Mouse (Mus musculus) urinary bladder, postnatal 10 days (tissue): Measurements from ENCODE around the gene Setd7.
"Not testable (repeated sequence)": the region's sequence is repeated elsewhere in the genome, so short reads cannot be mapped to it uniquely, and the experiment has no call there.

ENCODE experiments used
- DNase-seq: peaks from one replicate; pipeline ENCODE4 v3.0.0; 2022; ENCODE audit warnings: low spot score

Gene Setd7

DNA sequence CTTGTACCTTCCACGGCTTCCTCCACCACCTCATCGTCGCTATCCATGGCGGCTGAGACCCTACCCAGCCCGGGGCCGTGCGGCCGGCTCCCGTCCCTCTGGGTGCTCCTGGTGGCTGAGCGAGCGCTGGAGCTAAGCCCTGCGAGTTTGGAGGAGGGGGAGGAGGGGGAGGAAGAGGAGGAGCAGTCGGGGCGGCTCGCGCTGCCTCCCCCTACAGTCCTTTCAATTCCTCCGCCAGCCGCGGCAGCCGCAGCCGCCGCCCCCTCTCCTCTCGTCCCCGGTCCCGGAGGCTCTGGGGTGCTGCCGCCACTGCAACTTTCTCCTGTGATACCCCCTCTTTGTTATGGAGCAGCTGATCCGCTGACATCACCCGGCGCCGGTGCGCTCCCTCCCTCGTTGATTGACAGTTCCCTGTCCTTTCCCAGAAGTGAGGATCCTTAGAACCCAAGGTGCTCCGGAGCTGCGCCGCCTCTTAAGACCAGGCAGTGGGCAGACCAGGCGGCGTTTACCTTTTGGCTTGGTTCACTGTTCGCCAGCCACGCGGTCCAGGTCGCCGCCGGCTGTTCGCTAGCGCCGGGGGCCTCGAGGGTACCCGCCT lies at the start of gene Setd7:
TSS of gene Setd7 (minus strand) at position 369 of the 598 bp plus-strand sequence.
- peak; percentile 46 for DNase-seq

DNA sequence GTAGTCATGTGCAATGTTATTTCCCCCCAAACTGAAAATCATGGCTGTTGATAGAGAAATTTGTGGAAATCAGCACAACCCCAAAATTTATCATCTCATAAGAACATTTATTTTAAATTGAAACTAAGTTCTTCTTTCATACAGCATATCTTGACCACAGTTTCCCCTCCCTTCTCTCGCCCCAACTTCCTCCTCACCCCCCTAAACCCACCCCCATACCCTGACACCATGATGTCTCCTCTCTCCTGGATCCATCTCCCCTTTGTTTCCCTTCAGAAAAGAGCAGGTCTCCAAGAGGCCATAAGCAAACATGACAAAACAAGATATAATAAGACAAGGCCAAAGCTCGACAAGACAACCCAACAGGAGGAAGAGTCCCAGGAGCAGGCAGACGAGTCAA lies 43.8 kb upstream of the Setd7 start:
- DNase-seq = no peak

DNA sequence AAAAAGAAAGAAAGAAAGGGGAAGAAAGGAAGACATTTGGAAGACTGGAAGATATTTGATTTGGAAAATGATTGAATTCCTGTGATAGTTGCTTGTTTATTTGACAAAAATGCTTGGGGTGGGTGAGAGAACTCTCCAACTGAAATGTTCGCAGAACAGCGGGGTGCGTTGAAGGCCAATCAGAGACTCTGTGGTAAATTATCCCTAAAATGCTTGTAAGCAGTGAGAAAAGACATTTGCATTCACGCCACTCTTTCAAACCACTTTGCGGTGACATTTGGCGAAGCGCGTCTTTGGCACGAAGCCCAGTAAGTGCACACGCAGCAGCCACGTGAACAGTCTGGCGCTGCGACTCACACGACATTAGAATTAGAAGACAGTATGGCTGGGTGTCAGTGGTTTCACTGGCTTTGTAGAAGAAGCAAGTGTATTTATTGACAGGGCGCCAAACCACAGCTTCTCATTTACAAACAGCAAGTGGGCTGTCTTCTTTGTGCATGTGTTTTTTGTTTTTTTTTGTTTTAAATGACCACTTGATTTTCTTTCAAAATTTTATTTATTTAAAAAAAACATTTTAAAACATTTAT lies 43.1 kb upstream of the Setd7 start:
- no peak for DNase-seq

DNA sequence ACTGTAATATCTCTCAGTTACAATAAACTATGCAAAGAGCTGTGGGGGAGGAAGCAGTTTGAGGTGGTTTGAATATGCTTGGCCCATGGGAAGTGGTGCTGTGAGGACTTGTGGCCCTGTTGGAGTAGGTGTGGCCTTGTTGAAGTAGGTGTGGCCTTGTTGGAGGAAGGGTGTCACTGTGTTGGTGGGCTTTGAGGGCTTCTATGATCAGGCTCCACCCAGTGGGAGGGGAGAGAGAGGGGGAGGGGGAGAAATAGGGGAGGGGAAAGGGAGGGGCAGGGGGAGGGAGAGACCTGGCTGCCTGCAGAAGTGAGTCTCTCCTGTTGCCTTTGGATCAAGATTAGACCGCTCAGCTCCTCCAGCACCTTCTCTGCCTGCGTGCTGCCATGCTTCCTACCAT lies 40.8 kb upstream of the Setd7 start:
- no peak for DNase-seq

DNA sequence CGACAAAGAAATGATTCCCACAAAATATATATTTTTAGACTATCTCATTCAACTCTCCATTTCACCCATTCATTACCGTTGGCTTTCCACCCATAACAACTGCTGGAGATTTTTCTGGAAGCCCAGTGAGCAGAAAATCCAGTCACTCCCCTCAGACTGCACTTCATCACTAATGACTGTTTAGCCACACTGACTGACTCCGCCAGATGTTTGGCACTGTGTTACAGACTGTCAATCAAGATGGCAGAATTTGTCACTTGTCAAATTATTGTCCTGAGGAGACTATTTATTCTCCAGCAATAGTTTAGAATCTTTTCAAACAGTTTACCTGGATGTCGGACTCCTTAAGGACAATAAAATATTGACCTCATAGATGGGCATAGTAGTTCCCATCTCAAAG lies 40.0 kb upstream of the Setd7 start:
- DNase-seq = no peak

DNA sequence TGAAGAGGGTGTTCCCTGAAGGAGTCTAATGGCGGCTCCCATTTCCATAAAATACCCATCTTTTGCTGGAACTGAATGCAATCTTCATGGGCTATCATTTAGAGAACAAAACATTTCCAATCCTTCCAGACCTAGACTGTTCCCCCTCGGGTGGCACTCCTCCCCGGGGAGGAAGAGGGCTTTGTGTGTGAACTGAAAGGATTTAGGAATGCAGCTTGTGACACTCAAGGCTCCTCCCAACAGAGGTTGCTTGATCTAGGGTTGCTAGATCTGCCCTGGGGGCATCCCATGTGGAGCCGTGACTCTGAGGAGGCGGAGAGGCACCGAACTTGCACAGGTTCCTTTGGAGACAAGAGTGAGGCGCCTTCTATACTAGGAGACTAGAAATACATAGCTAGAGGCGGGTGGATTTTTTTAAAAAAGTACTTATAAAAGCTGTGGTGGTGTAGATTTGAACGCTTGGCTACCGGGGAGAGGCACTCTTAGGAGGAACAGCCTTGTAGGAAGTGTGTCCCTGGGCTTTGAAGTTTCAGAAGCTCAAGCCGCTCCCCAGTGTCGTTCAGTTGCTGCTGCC lies 38.5 kb upstream of the Setd7 start:
- no peak for DNase-seq

DNA sequence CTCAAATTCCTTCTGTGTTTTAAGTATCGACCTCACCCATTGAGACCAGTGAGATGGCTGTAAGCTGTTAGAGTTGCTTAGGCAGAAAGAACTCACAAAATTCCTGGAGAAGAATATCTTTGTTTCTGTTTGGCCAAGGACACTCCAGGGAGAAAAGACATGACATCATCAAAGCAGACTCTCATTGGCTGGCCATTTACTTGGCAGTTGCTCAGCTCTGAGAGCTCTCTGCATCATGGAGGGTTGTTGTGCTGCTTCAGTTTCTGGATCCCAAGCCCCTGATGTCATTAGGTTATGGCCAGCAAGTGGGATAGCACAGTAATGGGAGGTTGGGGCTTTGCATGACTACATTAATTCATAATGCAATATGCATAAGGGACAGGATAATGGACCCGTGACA lies 35.9 kb upstream of the Setd7 start:
- DNase-seq = no peak

DNA sequence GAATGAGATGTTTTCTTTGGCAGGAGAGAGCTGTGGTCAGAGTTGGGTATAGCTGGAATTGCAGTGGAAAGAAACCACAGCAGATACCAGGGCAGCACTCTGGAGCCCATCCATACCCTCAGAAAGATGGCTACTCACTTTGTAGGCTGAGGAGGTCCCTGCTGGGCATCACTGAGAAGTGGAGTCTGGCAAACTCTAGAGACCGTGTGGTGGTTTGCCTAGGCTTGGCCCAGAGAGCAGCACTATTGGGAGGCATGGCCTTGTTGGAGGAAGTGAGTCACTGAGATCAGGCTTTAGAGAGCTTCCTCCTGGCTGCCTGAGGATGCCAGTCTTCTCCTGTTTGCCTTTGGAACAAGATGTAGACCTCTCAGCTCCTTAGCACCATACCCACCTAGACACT lies 32.8 kb upstream of the Setd7 start:
- no peak for DNase-seq

DNA sequence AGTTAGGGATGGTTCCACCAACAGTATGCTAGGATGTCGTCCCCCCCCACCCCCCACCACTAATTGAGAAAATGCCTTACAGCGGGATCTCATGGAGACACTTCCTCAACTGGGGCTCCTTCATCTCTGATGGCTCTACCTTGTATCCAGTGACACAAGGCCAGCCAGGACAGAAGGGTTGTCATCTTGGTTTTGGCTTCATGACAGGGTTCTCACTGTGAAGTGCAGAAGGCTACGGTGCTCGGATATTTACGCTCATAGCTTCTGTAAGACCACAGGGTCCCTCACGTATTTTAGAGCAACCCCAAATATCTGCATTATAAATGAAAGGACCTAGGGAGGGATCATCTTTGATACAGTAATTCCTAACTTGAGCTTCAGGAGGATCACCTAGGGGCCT lies 30.9 kb upstream of the Setd7 start:
- DNase-seq = no peak

DNA sequence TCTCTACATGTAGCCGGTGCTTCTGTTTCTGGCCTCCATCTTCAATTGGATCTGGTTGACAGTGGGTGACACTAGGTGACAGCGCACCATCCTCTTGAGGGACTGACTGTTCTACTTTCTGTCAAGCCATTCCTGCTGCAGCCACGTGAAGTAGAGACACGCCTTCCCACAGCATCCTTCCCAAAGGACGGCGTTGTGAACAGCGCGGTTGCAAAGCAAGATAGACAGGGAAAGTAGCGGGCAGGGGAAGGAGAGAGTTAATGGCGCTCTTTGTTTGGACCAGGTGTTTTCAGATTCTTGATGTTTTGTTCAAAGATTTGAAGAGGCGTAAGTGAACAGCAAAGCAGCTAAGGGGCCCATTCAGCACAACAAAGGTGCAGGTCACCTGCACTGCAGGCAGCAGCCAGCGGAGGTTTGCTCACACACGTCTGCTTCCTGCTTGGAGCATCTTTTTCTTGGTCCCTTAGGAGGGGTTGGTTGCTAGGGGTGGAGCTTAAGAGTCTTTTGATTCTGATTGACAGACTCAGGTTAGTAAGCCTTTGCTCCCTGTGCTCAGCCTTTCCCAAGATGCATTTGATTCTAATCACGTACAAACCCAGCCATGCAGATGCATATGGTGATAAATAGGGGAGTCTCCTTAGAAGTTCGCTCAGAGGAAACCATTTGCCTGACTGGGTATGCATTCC lies 29.7 kb upstream of the Setd7 start:
- no peak for DNase-seq

DNA sequence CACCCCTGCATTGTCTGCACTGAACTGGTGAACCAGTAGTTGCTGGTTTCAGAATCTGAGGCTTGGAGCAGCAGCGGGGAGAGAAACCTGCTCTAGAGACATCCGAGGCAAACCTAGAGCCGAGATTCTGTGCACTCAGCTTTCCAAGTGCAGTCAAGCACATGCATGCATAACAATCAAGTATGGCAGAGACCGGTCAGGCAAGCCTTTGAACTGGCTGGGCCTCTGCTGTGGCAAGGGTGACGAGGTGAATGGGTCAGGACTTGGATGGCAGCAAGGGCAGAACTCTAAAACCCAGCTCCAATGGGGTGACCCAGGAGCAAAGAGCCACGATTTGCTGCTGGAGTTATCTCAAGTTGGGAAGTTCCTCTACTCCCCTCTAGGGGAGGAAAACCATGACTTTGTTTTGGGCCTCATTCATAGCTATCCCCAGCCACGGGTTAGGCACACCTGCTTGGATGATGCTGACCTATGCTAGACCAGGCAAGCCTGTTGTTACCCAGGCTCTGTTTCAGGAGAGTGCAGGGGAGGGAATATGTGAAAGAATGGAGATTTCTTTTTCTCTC lies 27.1 kb upstream of the Setd7 start:
- DNase-seq = no peak

DNA sequence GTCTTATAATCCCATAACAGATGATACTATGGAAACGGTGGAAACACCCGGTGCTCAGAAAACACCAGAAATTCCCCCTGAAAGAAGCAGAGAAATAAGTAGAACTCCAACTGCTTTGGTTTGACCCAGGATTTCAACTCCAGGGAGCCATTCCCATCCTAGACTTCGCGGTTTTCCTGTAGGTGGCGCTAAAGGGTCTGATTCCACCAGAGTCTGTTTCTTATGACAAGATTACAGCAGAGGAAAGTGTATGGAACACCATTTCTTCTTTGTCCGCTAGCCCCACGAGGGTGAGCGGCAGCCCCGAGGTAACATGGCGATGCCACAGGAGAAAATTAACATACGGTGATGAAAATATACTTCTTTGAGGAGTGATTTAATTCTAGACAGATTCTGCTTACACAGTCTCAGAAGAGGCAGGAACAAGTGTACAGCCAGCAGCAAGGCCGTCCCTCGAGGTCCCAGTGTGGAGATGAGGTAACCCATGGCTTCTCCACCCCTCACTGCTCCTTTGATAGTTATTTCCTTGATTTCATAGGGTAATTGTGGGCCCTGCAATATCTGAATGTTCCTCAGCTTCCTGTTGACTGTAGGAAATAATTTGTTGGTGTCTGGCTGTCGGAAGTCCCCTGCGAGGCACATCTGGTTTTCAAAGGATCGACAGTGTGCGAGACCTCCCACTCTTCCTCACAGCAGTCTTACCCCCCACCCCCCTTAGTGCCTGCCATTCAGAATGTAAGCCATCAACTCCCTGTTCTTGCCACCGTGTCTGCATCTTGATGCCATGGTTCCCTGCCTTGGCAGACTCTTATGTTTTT lies 23.1 kb upstream of the Setd7 start:
- DNase-seq = peak; percentile 50

DNA sequence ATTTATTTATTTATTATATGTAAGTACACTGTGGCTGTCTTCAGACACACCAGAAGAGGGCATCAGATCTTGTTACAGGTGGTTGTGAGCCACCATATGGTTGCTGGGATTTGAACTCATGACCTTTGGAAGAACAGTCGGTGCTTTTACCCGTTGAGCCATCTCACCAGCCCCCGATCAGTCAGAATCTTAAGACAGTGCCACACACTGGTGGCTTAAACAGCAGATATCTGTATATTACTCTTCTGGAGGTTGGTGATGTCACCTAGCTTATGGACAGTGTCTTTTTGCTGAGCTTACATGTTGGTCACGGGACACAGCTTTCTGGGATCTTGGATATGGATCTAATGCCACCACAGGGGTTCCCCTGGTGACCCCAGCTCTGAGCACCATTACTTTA lies 18.6 kb upstream of the Setd7 start:
- not testable (repeated sequence) for DNase-seq

DNA sequence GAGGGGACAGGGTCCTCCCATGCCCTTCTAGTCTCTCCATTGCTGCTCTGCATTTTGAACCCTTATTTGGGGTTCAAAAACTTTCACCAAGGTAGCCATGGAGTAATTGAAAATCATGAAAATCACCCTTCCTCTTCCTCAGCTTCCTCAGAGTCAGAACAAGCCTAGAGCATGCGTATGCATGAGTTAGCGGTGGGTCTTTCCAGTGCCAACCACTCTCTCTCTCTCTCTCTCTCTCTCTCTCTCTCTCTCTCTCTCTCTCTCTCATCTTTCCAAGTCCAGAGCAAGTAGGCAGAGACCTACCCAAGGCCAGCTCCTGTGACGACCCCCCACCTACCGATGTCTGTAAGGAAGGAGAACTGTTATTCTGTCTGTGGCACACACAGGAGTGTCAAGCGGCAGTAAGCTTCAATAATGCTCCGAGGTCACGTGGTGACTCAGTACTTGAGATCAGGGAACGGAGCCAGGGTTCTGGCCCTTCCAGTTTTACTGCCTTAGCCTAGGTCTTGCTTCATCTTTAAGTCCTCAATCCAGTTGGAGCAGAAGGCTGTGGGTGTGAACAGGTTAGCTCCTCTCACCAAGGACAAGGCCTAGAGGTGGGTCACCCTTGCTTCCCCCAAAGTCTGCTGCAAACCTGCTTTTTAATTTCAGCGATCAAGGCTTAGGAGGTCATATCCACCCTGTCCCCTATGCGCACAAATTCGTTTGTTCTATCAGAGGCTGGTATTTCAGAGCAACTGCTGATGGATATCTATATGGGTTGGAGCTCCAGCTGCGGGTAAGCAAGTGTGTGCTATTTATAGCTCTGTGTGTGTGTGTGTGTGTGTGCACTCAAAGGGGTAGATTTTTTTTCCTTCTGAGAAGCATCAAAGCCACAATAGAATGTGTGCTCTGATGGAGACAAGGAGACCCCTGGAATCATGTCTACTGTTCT lies 17.4 kb upstream of the Setd7 start:
- no peak for DNase-seq

DNA sequence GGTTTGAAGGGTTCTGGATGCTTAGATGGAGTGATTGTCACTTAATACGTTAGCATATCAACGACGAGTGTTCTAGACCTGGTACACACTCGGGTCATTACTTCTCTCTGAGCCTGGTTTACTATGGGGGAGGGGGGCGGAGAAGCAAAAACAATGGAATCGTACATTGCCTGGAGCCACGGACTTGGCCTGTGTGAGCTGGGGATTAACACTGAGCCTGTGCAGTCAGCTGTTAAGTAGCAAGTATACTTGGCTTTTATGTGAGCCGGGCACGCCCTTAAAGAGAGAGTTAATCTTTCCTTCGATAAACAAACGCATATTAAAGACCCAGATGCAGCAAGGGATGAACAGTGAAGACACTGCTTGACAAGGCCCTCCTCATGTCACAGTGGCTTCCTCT lies 16.7 kb upstream of the Setd7 start:
- no peak for DNase-seq

DNA sequence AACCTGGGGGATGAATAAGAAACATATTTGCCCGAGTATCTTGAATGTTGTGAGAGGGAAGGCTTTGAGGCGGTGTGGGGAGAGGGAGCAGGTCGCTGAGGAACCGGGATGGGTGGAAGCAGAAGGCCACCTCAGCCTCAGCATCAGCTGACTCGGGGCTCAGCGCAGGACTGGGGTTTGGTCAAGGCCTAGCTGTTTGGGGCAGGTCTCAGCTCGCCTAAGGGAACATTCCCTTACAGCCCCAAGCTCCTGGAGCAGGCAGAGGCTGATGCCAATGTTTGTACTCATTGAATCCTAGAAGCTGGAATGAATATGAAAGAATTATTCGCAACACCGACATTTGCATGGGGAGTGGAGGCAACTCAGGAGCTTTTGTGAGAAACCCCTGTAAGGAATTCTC lies 13.2 kb upstream of the Setd7 start:
- DNase-seq = no peak

DNA sequence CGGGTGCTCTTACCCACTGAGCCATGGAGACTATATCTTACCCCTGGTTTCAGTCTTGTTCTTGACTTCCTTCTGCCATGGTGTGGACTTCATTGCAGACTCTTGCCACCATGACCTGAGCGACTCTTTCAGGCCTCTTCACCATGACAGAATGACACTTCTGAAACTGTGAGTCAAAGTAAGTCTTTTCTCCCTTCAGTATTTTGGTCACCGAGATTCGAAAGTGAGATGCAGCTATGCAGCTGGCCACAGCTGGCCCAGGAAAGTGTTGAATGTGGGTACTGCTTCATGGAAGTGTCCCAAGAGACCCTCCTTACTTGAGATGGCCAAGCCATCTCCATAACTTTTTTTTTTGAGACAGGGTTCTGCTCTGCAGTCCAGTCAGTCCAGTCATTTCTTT lies 9.5 kb upstream of the Setd7 start:
- no peak for DNase-seq

DNA sequence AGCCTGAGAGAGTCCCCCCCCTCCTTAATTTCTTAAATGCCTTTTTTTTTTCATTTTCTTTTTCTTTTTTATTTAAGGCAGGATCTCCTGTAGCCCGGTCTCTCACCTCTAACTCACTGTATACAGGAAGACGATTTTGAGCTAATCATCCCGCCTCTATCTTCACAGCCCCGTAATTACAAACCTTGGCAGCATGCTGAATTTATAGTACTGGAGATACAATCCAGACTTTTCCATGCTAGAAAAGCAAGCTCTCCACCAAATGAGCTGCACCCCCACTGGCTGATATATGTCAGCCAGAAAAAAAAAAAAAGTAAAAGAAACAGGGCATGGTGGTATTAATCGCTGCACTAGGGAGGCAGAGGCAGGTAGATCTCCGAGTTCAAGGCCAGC lies 1.3 kb upstream of the Setd7 start:
- no peak for DNase-seq

DNA sequence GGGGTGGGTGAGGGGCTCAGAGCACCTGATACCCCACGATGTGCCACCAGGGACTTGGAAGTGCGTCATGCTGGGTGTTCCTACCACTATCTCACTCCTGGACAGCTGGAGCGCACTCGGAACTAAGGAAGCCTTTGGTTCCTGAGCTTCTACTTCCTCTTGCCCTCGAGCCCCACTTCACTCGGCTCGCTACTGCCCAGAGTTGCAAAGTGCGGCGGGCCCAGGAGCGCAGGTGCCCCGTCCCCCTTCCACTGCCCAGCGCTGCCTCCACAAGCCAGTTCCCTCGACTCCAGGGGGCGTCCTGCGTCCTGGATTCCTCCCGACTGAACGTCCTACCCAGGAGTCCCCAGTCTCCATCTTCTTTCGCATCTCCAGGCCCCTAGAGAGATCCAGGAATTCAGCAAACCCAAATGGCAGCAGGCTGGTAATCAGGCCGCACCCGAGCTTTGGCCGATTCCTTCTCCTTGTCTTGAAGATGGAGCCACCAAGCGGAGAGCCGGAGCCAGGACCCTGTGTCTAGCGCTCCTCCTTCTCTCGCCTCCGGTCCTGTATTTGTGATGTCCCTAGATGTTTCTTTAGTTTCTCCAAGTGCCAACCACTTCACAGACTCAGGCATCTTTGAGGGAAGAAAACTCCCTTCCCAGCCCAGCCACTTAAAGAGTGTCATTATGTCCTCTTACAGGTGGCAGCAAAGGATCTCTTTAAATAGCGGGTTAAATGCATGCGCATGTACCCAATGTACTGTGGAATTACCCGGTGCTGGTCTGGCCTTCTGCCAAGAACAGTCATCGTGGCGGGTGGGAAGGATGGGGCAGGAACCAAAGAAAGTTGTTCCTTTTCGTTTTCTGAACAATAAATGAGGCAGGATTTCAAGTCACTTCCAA lies 672 bp upstream of the Setd7 start:
- DNase-seq = no peak
